ENCODE assay signal across 27 mouse cellular contexts in the genomic region with DNA sequence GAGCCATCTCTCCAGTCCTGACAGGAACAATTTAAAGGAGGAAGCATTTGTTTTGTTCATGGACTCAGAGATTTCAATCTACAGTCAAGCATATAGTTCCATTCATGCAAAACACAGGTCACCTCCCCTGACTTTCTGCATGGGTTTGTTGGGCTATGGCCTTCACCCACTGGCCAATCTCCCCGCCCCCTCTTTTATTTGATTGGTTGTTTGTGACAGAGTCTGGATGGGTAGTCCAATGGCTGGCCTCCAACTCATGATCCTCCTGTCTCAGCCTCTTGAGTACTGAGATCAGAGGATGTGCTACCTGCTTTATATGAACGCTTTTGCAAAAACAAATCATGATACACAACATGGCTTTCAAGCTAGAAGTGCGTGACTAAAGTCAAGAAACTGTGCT. TPM values are rescaled to one million over a fixed set of nuclear protein-coding genes. Genes with fewer than 3 reads are reported as not detected.
"Had no signal": no experiment of that assay in that cellular context is flagged by ENCODE, and none has a peak within 500 bp of the region (broad histone marks: within the 10 kb centered on the region; RNA-seq: fewer than 3 reads in every experiment).

No protein-coding gene starts in this region.

- H3K4me3 ChIP-seq: lung, embryonic 15.5 days; midbrain, embryonic 10.5 days; midbrain, embryonic 12.5 days; myocyte; neural tube, embryonic 13.5 days; neural tube, embryonic 15.5 days had no signal

- H3K4me1 ChIP-seq: lung, embryonic 15.5 days; midbrain, embryonic 10.5 days; midbrain, embryonic 12.5 days; neural tube, embryonic 13.5 days; neural tube, embryonic 15.5 days had no signal

- H3K36me3 ChIP-seq: lung, embryonic 15.5 days; midbrain, embryonic 10.5 days; midbrain, embryonic 12.5 days; neural tube, embryonic 13.5 days; neural tube, embryonic 15.5 days had no signal

- DNase-seq: liver, postnatal 0 days; lung, adult 2 months; lung, postnatal 14 days; lung, postnatal 36 days; midbrain, embryonic 14.5 days; retina, postnatal 1 day; right cerebral cortex, adult 18-20 months; right cerebral cortex, postnatal 25 days; right cerebral cortex, postnatal 4 days; spleen, adult 18-20 months; thymus, adult 18-20 months; thymus, postnatal 14 days; thymus, postnatal 36 days had no signal

- ATAC-seq: liver, postnatal 0 days; lung, postnatal 0 days; midbrain, embryonic 16.5 days had no signal

- H3K27ac ChIP-seq: lung, embryonic 15.5 days; midbrain, embryonic 10.5 days; midbrain, embryonic 12.5 days; neural tube, embryonic 13.5 days; neural tube, embryonic 15.5 days had no signal

- H3K9ac ChIP-seq: liver, postnatal 0 days; lung, embryonic 15.5 days; midbrain, embryonic 12.5 days; neural tube, embryonic 13.5 days; neural tube, embryonic 15.5 days had no signal

- H3K9me3 ChIP-seq: lung, embryonic 15.5 days; midbrain, embryonic 10.5 days; midbrain, embryonic 12.5 days; neural tube, embryonic 13.5 days; neural tube, embryonic 15.5 days had no signal

RNA-seq across cellular contexts. Expression of gene Aicda, which starts 23.4 kb away (rescaled TPM):
- total RNA-seq: megakaryocyte-erythroid progenitor cell, adult 5-6 weeks had no signal
- polyA plus RNA-seq: liver, postnatal 0 days; lung, adult 2 months; lung, embryonic 15.5 days; midbrain, embryonic 10.5 days; midbrain, embryonic 12.5 days; myocyte; neural tube, embryonic 11.5 days; stomach, embryonic 14.5 days; urinary bladder, adult 2 months had no signal

RNA-seq across cellular contexts. Expression of gene Gdf3, which starts 32.9 kb away (rescaled TPM):
- polyA plus RNA-seq: lung, adult 2 months; lung, embryonic 15.5 days; lung, postnatal 0 days; midbrain, embryonic 12.5 days; myocyte; neural tube, embryonic 13.5 days; small intestine, adult 2 months; stomach, embryonic 14.5 days; urinary bladder, adult 2 months had no signal

RNA-seq across cellular contexts. Expression of gene Dppa3, which starts 49.2 kb away (rescaled TPM):
- total RNA-seq: megakaryocyte-erythroid progenitor cell, adult 5-6 weeks had no signal
- polyA plus RNA-seq: lung, adult 2 months; lung, embryonic 15.5 days; lung, postnatal 0 days; midbrain, embryonic 10.5 days; midbrain, embryonic 12.5 days; midbrain, embryonic 14.5 days; midbrain, embryonic 16.5 days; myocyte; neural tube, embryonic 11.5 days; neural tube, embryonic 13.5 days; neural tube, embryonic 15.5 days; small intestine, adult 2 months; stomach, embryonic 14.5 days; stomach, embryonic 16.5 days had no signal
